Mouse (Mus musculus) CH12.LX (cell line): ENCODE measurements at regions not wholly inside any gene's neighbourhood (a gene's known extent, or its start where the extent isn't known, plus 50 kb on each side); places are given as distances from the start of the nearest gene placed in this dataset.

Source experiments
- DNase-seq: peaks from one replicate; pipeline ENCODE4 v3.0.0-alpha.2; 2013; ENCODE audit errors: extremely low read depth
- H3K27ac ChIP-seq: 2 replicates; pipeline ENCODE4 v1.5.1; 2012; ENCODE audit warnings: low read depth, mild to moderate bottlenecking, control low read depth, moderate library complexity; ENCODE audit not compliant: insufficient read depth
- H3K27me3 ChIP-seq: replicated peaks from 2 replicates; pipeline ENCODE3; 2012; ENCODE audit warnings: inconsistent platforms
- H3K36me3 ChIP-seq, 2 experiments: replicated peaks in 1 of 2; 2 replicates each; pipeline versions ENCODE3 to v1.6.1; 2012; ENCODE audit warnings: inconsistent platforms in 1 of 2, low read length in 1 of 2, mild to moderate bottlenecking in 1 of 2, mixed read lengths in 1 of 2, moderate library complexity in 1 of 2; ENCODE audit not compliant: control insufficient read depth in 1 of 2, insufficient read depth in 1 of 2
- H3K4me1 ChIP-seq, 2 experiments: 2 replicates each; pipeline ENCODE4 v1.6.1; 2012; ENCODE audit warnings: inconsistent platforms in 1 of 2, moderate library complexity in 1 of 2; ENCODE audit not compliant: insufficient read depth in 2 of 2, control insufficient read depth in 1 of 2
- H3K4me2 ChIP-seq: 2 replicates; pipeline ENCODE4 v1.6.1; 2012; ENCODE audit warnings: low read depth, mild to moderate bottlenecking, control low read depth; ENCODE audit not compliant: poor library complexity, insufficient read depth, severe bottlenecking
- H3K4me3 ChIP-seq, 3 experiments: fragments of 150-350 bp in 1 of 3; sonication (generic) in 1 of 3; replicated peaks in 1 of 3; 2 replicates each; pipeline versions ENCODE3 to v1.5.1; 2011 to 2012; ENCODE audit warnings: low read depth in 2 of 3, low read length in 2 of 3, mild to moderate bottlenecking in 2 of 3, moderate library complexity in 2 of 3, control low read depth in 1 of 3, improper control_type of control experiment in 1 of 3, inconsistent platforms in 1 of 3, mixed read lengths in 1 of 3; ENCODE audit not compliant: poor library complexity in 1 of 3
- H3K79me2 ChIP-seq: replicated peaks from 2 replicates; pipeline ENCODE4 v1.6.1; 2012; ENCODE audit warnings: mild to moderate bottlenecking, moderate library complexity; ENCODE audit not compliant: control insufficient read depth, poor library complexity, insufficient read depth, severe bottlenecking; ENCODE audit errors: extremely low read depth
- H3K9ac ChIP-seq: 2 replicates; pipeline ENCODE4 v1.6.1; 2012; ENCODE audit warnings: low read depth, mild to moderate bottlenecking, control low read depth, moderate library complexity; ENCODE audit not compliant: insufficient read depth
- H3K9me3 ChIP-seq: replicated peaks from 2 replicates; pipeline ENCODE3; 2012; ENCODE audit warnings: low read length, inconsistent platforms, mixed read lengths
- BHLHE40 ChIP-seq: IDR thresholded peaks from 2 replicates; pipeline ENCODE4 v1.6.1; 2011; ENCODE audit warnings: mild to moderate bottlenecking, low read depth, low read length, improper control_type of control experiment
- CHD1 ChIP-seq: IDR thresholded peaks from 2 replicates; pipeline ENCODE4 v1.6.1; 2012; ENCODE audit warnings: low read depth, low read length, improper control_type of control experiment, inconsistent platforms
- CTCF ChIP-seq, 2 experiments: IDR thresholded peaks in 1 of 2; conservative IDR thresholded peaks in 1 of 2; 2 replicates each; pipeline ENCODE4 v1.5.1; 2011 to 2012; ENCODE audit warnings: low read depth in 2 of 2, low read length in 2 of 2, improper control_type of control experiment in 1 of 2, inconsistent platforms in 1 of 2, mild to moderate bottlenecking in 1 of 2, moderate library complexity in 1 of 2
- EP300 ChIP-seq: IDR thresholded peaks from 2 replicates; pipeline ENCODE4 v1.6.1; 2011; ENCODE audit warnings: low read length, improper control_type of control experiment
- ETS1 ChIP-seq: conservative IDR thresholded peaks from 2 replicates; pipeline ENCODE4 v1.6.1; 2012; ENCODE audit warnings: low read depth, mild to moderate bottlenecking, inconsistent platforms, low read length, improper control_type of control experiment, moderate library complexity
- JUN ChIP-seq: IDR thresholded peaks from 2 replicates; pipeline ENCODE4 v1.6.1; 2011; ENCODE audit warnings: low read depth, mild to moderate bottlenecking, low read length, improper control_type of control experiment, moderate library complexity; ENCODE audit not compliant: insufficient read depth
- JUND ChIP-seq: conservative IDR thresholded peaks from 2 replicates; pipeline ENCODE4 v1.6.1; 2011; ENCODE audit warnings: low read depth, low read length, improper control_type of control experiment
- KAT2A ChIP-seq: IDR thresholded peaks from 2 replicates; pipeline ENCODE4 v1.6.1; 2012; ENCODE audit warnings: low read length, improper control_type of control experiment, inconsistent platforms; ENCODE audit not compliant: insufficient replicate concordance
- MAFK ChIP-seq: IDR thresholded peaks from 2 replicates; pipeline ENCODE4 v1.6.1; 2011; ENCODE audit warnings: low read length, improper control_type of control experiment; ENCODE audit not compliant: insufficient replicate concordance
- MAX ChIP-seq: IDR thresholded peaks from 2 replicates; pipeline ENCODE4 v1.6.1; 2011; ENCODE audit warnings: low read length, improper control_type of control experiment
- MAZ ChIP-seq: IDR thresholded peaks from 2 replicates; pipeline ENCODE4 v1.6.1; 2012; ENCODE audit warnings: low read depth, mild to moderate bottlenecking, inconsistent platforms, low read length, improper control_type of control experiment, moderate library complexity
- MEF2A ChIP-seq: IDR thresholded peaks from 2 replicates; pipeline ENCODE4 v1.6.1; 2014; ENCODE audit warnings: low read depth, mild to moderate bottlenecking, inconsistent platforms, low read length, improper control_type of control experiment, borderline replicate concordance
- MXI1 ChIP-seq: IDR thresholded peaks from 2 replicates; pipeline ENCODE4 v1.6.1; 2011; ENCODE audit warnings: mild to moderate bottlenecking, low read depth, low read length, improper control_type of control experiment
- MYC ChIP-seq: IDR thresholded peaks from 2 replicates; pipeline ENCODE4 v1.6.1; 2011; ENCODE audit warnings: low read depth, mild to moderate bottlenecking, improper control_type of control experiment, low read length
- PAX5 ChIP-seq: IDR thresholded peaks from 2 replicates; pipeline ENCODE4 v1.6.1; 2012; ENCODE audit warnings: low read length, inconsistent platforms, mixed read lengths
- POLR2A ChIP-seq: IDR thresholded peaks from 2 replicates; pipeline ENCODE4 v1.6.1; 2011; ENCODE audit warnings: low read depth, mild to moderate bottlenecking, improper control_type of control experiment, low read length
- POLR2AphosphoS2 ChIP-seq: IDR thresholded peaks from 2 replicates; pipeline ENCODE4 v1.6.1; 2011; ENCODE audit warnings: low read depth, low read length, improper control_type of control experiment
- RAD21 ChIP-seq: IDR thresholded peaks from 2 replicates; pipeline ENCODE4 v1.6.1; 2011; ENCODE audit warnings: low read depth, mild to moderate bottlenecking, low read length, improper control_type of control experiment, moderate library complexity
- SIN3A ChIP-seq: IDR thresholded peaks from 2 replicates; pipeline ENCODE4 v1.6.1; 2012; ENCODE audit warnings: low read length, improper control_type of control experiment, inconsistent platforms
- SMC3 ChIP-seq: IDR thresholded peaks from 2 replicates; pipeline ENCODE4 v1.6.1; 2011; ENCODE audit warnings: low read depth, low read length, improper control_type of control experiment
- UBTF ChIP-seq: IDR thresholded peaks from 2 replicates; pipeline ENCODE4 v1.6.1; 2012; ENCODE audit warnings: low read depth, mild to moderate bottlenecking, inconsistent platforms, low read length, improper control_type of control experiment, moderate library complexity
- USF2 ChIP-seq: conservative IDR thresholded peaks from 2 replicates; pipeline ENCODE4 v1.6.1; 2011; ENCODE audit warnings: low read depth, low read length, improper control_type of control experiment
- dilution Hi-C: fragments of 300-500 bp; cut with MboI; formaldehyde crosslinking; loops from 2 replicates; pipeline ENCODE4 v1.14.3; 2020; ENCODE audit warnings: low sequenced_read_pairs; ENCODE audit not compliant: extremely low pct_unique_long_range_greater_than_20kb, extremely low pct_ligation_motif_present
- in situ Hi-C: fragments of 300-500 bp; cut with MboI; formaldehyde crosslinking; loops from 3 replicates; pipeline ENCODE4 v1.14.3; 2019; ENCODE audit warnings: low sequenced_read_pairs, low pct_ligation_motif_present, low pct_unique_long_range_greater_than_20kb, mixed read lengths

GRCm38 (mm10) chrX:99612130-99612759 lies 141.2 kb upstream of the Pja1 start:
- DNase-seq = no peak
- H3K4me1 ChIP-seq = peaks cover 3 to 12% of the 10 kb centered on the region in 2 experiments; a peak in 3 of 4 replicates
- no peaks in the 10 kb centered on the region for H3K9me3 ChIP-seq
- H3K79me2 ChIP-seq = no peaks in the 10 kb centered on the region
- no peaks in the 10 kb centered on the region for H3K27me3 ChIP-seq
- dilution Hi-C loops (no loop called here), in situ Hi-C loops (no loop called here)
- no peak overlapping the region for H3K4me2 ChIP-seq
- no peaks in the 10 kb centered on the region for H3K36me3 ChIP-seq
- no peak overlapping the region for H3K27ac ChIP-seq
- H3K9ac ChIP-seq = no peak overlapping the region
- no peak overlapping the region for H3K4me3 ChIP-seq
- no peak for TF ChIP-seq USF2
- TF ChIP-seq MXI1 = no peak
- TF ChIP-seq MAZ = no peak
- no peak for TF ChIP-seq MAX
- no peak for TF ChIP-seq EP300
- TF ChIP-seq UBTF = no peak
- TF ChIP-seq CTCF (conservative IDR thresholded peaks at IDR 0.05 in 1 of 2, IDR thresholded peaks at IDR 0.05 in 1 of 2; ENCODE audit: low read depth in 2 of 2, low read length in 2 of 2) = no peak
- no peak for TF ChIP-seq JUND
- no peak for TF ChIP-seq JUN
- TF ChIP-seq KAT2A = no peak
- TF ChIP-seq POLR2A = no peak
- TF ChIP-seq ETS1 = no peak
- TF ChIP-seq MEF2A = no peak
- no peak for TF ChIP-seq MYC

GRCm38 (mm10) chrX:99610096-99610495 lies 139.0 kb upstream of the Pja1 start:
- Histone ChIP-seq H3K36me3 (no peaks in the 10 kb centered on the region), H3K4me1 (peaks cover 6 to 17% of the 10 kb centered on the region in 2 experiments; a peak in 3 of 4 replicates), H3K9ac (no peak overlapping the region), H3K27me3 (no peaks in the 10 kb centered on the region), H3K79me2 (no peaks in the 10 kb centered on the region), H3K27ac (no peak overlapping the region), H3K4me2 (no peak overlapping the region), H3K4me3 (no peak overlapping the region), H3K9me3 (no peaks in the 10 kb centered on the region)
- dilution Hi-C loops (no loop called here), in situ Hi-C loops (no loop called here)
- no peak for TF ChIP-seq JUND
- DNase-seq = no peak

- Histone ChIP-seq H3K27ac (no peak overlapping the region), H3K9ac (no peak overlapping the region), H3K79me2 (no peaks in the 10 kb centered on the region), H3K9me3 (no peaks in the 10 kb centered on the region), H3K4me2 (no peak overlapping the region)
- dilution Hi-C loops = no loop called here
- DNase-seq = no peak
- TF ChIP-seq MAFK (no peak), POLR2AphosphoS2 (no peak), PAX5 (no peak), CHD1 (no peak), BHLHE40 (no peak), MAZ (no peak), SIN3A (no peak), POLR2A (no peak), JUND (no peak), RAD21 (no peak), SMC3 (no peak)
- TF ChIP-seq, all 38 proteins: peak for 0
- Histone ChIP-seq H3K36me3 (no peaks in the 10 kb centered on the region), H3K4me1 (peaks cover 6 to 17% of the 10 kb centered on the region in 2 experiments; a peak in 3 of 4 replicates), H3K4me3 (no peak overlapping the region), H3K27me3 (no peaks in the 10 kb centered on the region)
- in situ Hi-C loops = no loop called here
These were observed 138.5 kb upstream of the Pja1 start for GRCm38 (mm10) chrX:99609591-99609990.
